21 mouse cellular contexts compared by ENCODE assay signal in genomic region chr1:162986777-162987176, GRCm38 (mm10). TPM values are rescaled to one million over a fixed set of nuclear protein-coding genes. Genes with fewer than 3 reads are reported as not detected.
"Had no signal": no experiment of that assay in that cellular context is flagged by ENCODE, and none has a peak within 500 bp of the region (broad histone marks: within the 10 kb centered on the region; RNA-seq: fewer than 3 reads in every experiment).

No protein-coding gene starts in this region.

- H3K9me3 ChIP-seq: midbrain, embryonic 10.5 days; midbrain, embryonic 12.5 days; midbrain, embryonic 15.5 days; neural tube, embryonic 12.5 days; stomach, embryonic 15.5 days had no signal

- DNase-seq: lung, postnatal 10 days; lung, postnatal 4 days; right cerebral cortex, postnatal 14 days; thymus, adult 18-20 months; thymus, postnatal 14 days; thymus, postnatal 36 days had no signal

- H3K27ac ChIP-seq: midbrain, embryonic 10.5 days; midbrain, embryonic 12.5 days; midbrain, embryonic 15.5 days; neural tube, embryonic 12.5 days; stomach, embryonic 15.5 days had no signal

- ATAC-seq: midbrain, embryonic 15.5 days had no signal

- H3K27me3 ChIP-seq: midbrain, embryonic 12.5 days; midbrain, embryonic 15.5 days; neural tube, embryonic 12.5 days; stomach, embryonic 15.5 days had no signal

- H3K4me2 ChIP-seq: lung, embryonic 14.5 days; midbrain, embryonic 12.5 days; midbrain, embryonic 15.5 days; neural tube, embryonic 12.5 days; stomach, embryonic 15.5 days had no signal

- H3K4me3 ChIP-seq: midbrain, embryonic 10.5 days; midbrain, embryonic 12.5 days; midbrain, embryonic 15.5 days; neural tube, embryonic 12.5 days; stomach, embryonic 15.5 days had no signal

- H3K4me1 ChIP-seq: midbrain, embryonic 10.5 days; midbrain, embryonic 12.5 days; midbrain, embryonic 15.5 days; neural tube, embryonic 12.5 days; stomach, embryonic 15.5 days had no signal

- H3K9ac ChIP-seq: lung, embryonic 14.5 days; midbrain, embryonic 12.5 days; midbrain, embryonic 15.5 days; neural tube, embryonic 12.5 days; stomach, embryonic 15.5 days had no signal

- H3K36me3 ChIP-seq: midbrain, embryonic 10.5 days; midbrain, embryonic 12.5 days; midbrain, embryonic 15.5 days; neural tube, embryonic 12.5 days; stomach, embryonic 15.5 days had no signal

RNA-seq across cellular contexts. Expression of gene Fmo3, which starts 2.4 kb away (rescaled TPM):
- total RNA-seq: megakaryocyte, adult 5-6 weeks; megakaryocyte-erythroid progenitor cell, adult 5-6 weeks; midbrain, postnatal 0 days; monocyte, adult 5-6 weeks; neutrophil, adult 5-6 weeks had no signal
- polyA plus RNA-seq: lung, embryonic 14.5 days; lung, embryonic 16.5 days; midbrain, embryonic 10.5 days; midbrain, embryonic 12.5 days; midbrain, embryonic 15.5 days; midbrain, postnatal 0 days; neural tube, embryonic 12.5 days; neural tube, embryonic 14.5 days had no signal

RNA-seq across cellular contexts. Expression of gene Fmo6, which starts 49.5 kb away (rescaled TPM):
- total RNA-seq: megakaryocyte, adult 5-6 weeks; megakaryocyte-erythroid progenitor cell, adult 5-6 weeks; monocyte, adult 5-6 weeks; neutrophil, adult 5-6 weeks had no signal
- polyA plus RNA-seq: lung, embryonic 14.5 days; lung, embryonic 16.5 days; midbrain, embryonic 10.5 days; midbrain, embryonic 12.5 days; midbrain, embryonic 15.5 days; midbrain, postnatal 0 days; neural tube, embryonic 12.5 days; neural tube, embryonic 14.5 days; spleen, adult 2 months; thymus, postnatal 0 days had no signal
